Mouse (Mus musculus): Measurements from ENCODE around the gene Nupl1. TPM values are rescaled to one million over a fixed set of nuclear protein-coding genes. Genes with fewer than 3 reads are reported as not detected.

Nupl1 gene
- polyA plus RNA-seq, 2 experiments: 0.03 TPM; not detected in 1

DNA sequence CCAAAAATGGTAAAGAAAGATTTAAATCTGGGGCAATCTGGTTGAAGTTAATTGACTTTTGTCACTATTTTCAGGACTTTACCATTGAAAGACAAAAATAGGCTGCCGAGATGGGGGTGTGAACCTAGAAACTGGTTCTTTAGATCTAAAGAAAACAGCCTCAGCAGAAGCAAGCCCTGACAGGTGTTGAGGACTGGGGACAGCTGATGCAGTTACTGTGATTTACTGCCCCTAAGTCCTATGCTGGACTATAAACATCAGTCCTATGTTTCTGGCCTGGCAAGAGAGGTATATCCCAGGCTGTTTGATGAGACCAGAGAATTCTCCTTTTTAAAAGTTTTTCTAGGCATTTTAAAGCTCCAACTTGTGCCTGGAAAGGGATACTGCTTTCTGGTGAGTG lies 37.2 kb downstream of the Nupl1 start:
- Histone ChIP-seq H3K36me3 (replicated peaks; ENCODE audit: control insufficient read depth, insufficient read depth, low read depth) (peaks cover 2% of the 10 kb centered on the region; the same call in 1 of the 2 replicates), H3K9me3 (ENCODE audit: control insufficient read depth, low read length) (no peaks in the 10 kb centered on the region), H3K4me1 (replicated peaks; ENCODE audit: control insufficient read depth in 2 of 2, insufficient read depth in 2 of 2, low read length in 1 of 2) (no peaks in the 10 kb centered on the region), H3K4me3 (ENCODE audit: insufficient read depth in 1 of 2, low read depth in 2 of 2, low read length in 2 of 2) (no peak overlapping the region), H3K27ac (no peak overlapping the region), H3K27me3 (ENCODE audit: control insufficient read depth, insufficient read depth, low read length) (no peaks in the 10 kb centered on the region), H3K9ac (replicated peaks) (no peak overlapping the region), H3K4me2 (ENCODE audit: low read depth) (no peak overlapping the region)
- TF ChIP-seq CTCF (IDR thresholded peaks at IDR 0.05; ENCODE audit: low read depth): no peak
- TF ChIP-seq EP300 (IDR thresholded peaks at IDR 0.05; ENCODE audit: low read depth): no peak
- WGBS (ENCODE audit: insufficient replicate concordance): 67% methylated on average over 1 of the region's 1 CpGs
- DNase-seq (ENCODE audit: low read depth in 3 of 3, low spot score in 3 of 3) (no peak), ATAC-seq (ENCODE audit: insufficient read depth) (no peak)

GRCm38 (mm10) chr14:60209166-60209565 lies 42.1 kb downstream of the Nupl1 start:
- 71% methylated on average over 7 of the region's 7 CpGs for WGBS (ENCODE audit: insufficient replicate concordance)
- H3K36me3 ChIP-seq (replicated peaks; ENCODE audit: control insufficient read depth, insufficient read depth, low read depth): no peaks in the 10 kb centered on the region
- H3K4me1 ChIP-seq (replicated peaks; ENCODE audit: control insufficient read depth in 2 of 2, insufficient read depth in 2 of 2, low read length in 1 of 2): no peaks in the 10 kb centered on the region
- H3K9ac ChIP-seq (replicated peaks): no peak overlapping the region
- H3K27ac ChIP-seq: no peak overlapping the region
- H3K4me2 ChIP-seq (ENCODE audit: low read depth): no peak overlapping the region
- DNase-seq (ENCODE audit: low read depth in 3 of 3, low spot score in 3 of 3): no peak
- ATAC-seq (ENCODE audit: insufficient read depth): no peak
- H3K4me3 ChIP-seq (ENCODE audit: insufficient read depth in 1 of 2, low read depth in 2 of 2, low read length in 2 of 2): no peak overlapping the region
- H3K27me3 ChIP-seq (ENCODE audit: control insufficient read depth, insufficient read depth, low read length): no peaks in the 10 kb centered on the region
- H3K9me3 ChIP-seq (ENCODE audit: control insufficient read depth, low read length): no peaks in the 10 kb centered on the region
- no peak for TF ChIP-seq CTCF (IDR thresholded peaks at IDR 0.05; ENCODE audit: low read depth)
- no peak for TF ChIP-seq EP300 (IDR thresholded peaks at IDR 0.05; ENCODE audit: low read depth)

- Histone ChIP-seq H3K9ac (replicated peaks) (no peak overlapping the region), H3K36me3 (replicated peaks; ENCODE audit: control insufficient read depth, insufficient read depth, low read depth) (no peaks in the 10 kb centered on the region), H3K27ac (no peak overlapping the region), H3K4me3 (ENCODE audit: insufficient read depth in 1 of 2, low read depth in 2 of 2, low read length in 2 of 2) (no peak overlapping the region), H3K9me3 (ENCODE audit: control insufficient read depth, low read length) (no peaks in the 10 kb centered on the region), H3K4me2 (ENCODE audit: low read depth) (no peak overlapping the region), H3K27me3 (ENCODE audit: control insufficient read depth, insufficient read depth, low read length) (no peaks in the 10 kb centered on the region), H3K4me1 (replicated peaks; ENCODE audit: control insufficient read depth in 2 of 2, insufficient read depth in 2 of 2, low read length in 1 of 2) (no peaks in the 10 kb centered on the region)
- DNase-seq (ENCODE audit: low read depth in 3 of 3, low spot score in 3 of 3): no peak
- no peak for ATAC-seq (ENCODE audit: insufficient read depth)
- TF ChIP-seq EP300 (IDR thresholded peaks at IDR 0.05; ENCODE audit: low read depth) (no peak), CTCF (IDR thresholded peaks at IDR 0.05; ENCODE audit: low read depth) (no peak)
- WGBS (ENCODE audit: insufficient replicate concordance): 72% methylated on average over 6 of the region's 6 CpGs
Measured at GRCm38 (mm10) chr14:60204993-60205392, 46.2 kb downstream of the Nupl1 start.

DNA sequence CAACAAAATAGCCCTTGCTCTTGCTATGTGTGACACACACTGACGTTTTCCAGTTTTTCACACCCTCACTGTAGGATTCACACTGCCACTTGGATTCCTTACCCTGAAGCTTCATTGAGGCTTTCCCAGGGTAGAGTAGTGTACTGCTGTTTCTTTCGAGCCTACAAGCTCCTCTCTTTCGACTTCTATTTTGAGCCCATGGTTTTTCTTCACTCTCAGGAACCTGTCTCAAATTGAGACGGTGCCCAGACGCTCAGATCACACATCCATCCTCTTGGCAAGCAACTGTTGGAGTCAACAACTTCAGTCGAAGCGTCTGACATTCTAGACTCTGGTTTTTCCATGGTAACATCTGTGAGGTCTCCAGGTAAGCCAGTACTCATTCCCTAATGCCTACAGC lies 54.3 kb downstream of the Nupl1 start, which contains the start of gene Atp8a2:
Gene Atp8a2, minus strand, starts transcription at position 296 of the 400 bp plus-strand sequence.
- TF ChIP-seq CTCF (IDR thresholded peaks at IDR 0.05; ENCODE audit: low read depth) (no peak), EP300 (IDR thresholded peaks at IDR 0.05; ENCODE audit: low read depth) (no peak)
- H3K36me3 ChIP-seq (replicated peaks; ENCODE audit: control insufficient read depth, insufficient read depth, low read depth): no peaks in the 10 kb centered on the region
- no peak within 1 kb of the TSS for H3K4me2 ChIP-seq (ENCODE audit: low read depth)
- H3K4me1 ChIP-seq (replicated peaks; ENCODE audit: control insufficient read depth in 2 of 2, insufficient read depth in 2 of 2, low read length in 1 of 2): no peaks in the 10 kb centered on the region
- no peak for DNase-seq (ENCODE audit: low read depth in 3 of 3, low spot score in 3 of 3)
- H3K27me3 ChIP-seq (ENCODE audit: control insufficient read depth, insufficient read depth, low read length): no peaks in the 10 kb centered on the region
- WGBS (ENCODE audit: insufficient replicate concordance): 48% methylated on average over 7 of the region's 7 CpGs
- no peaks in the 10 kb centered on the region for H3K9me3 ChIP-seq (ENCODE audit: control insufficient read depth, low read length)
- no peak within 1 kb of the TSS for H3K4me3 ChIP-seq (ENCODE audit: insufficient read depth in 1 of 2, low read depth in 2 of 2, low read length in 2 of 2)
- ATAC-seq (ENCODE audit: insufficient read depth): no peak
- H3K27ac ChIP-seq: no peak within 1 kb of the TSS
- H3K9ac ChIP-seq (replicated peaks): no peak within 1 kb of the TSS

GRCm38 (mm10) chr14:60195999-60196398 lies 55.2 kb downstream of the Nupl1 start:
- Histone ChIP-seq H3K4me3 (ENCODE audit: insufficient read depth in 1 of 2, low read depth in 2 of 2, low read length in 2 of 2) (no peak overlapping the region), H3K4me1 (replicated peaks; ENCODE audit: control insufficient read depth in 2 of 2, insufficient read depth in 2 of 2, low read length in 1 of 2) (no peaks in the 10 kb centered on the region), H3K9me3 (ENCODE audit: control insufficient read depth, low read length) (no peaks in the 10 kb centered on the region), H3K36me3 (replicated peaks; ENCODE audit: control insufficient read depth, insufficient read depth, low read depth) (no peaks in the 10 kb centered on the region), H3K27ac (no peak overlapping the region), H3K4me2 (ENCODE audit: low read depth) (no peak overlapping the region), H3K9ac (replicated peaks) (no peak overlapping the region), H3K27me3 (ENCODE audit: control insufficient read depth, insufficient read depth, low read length) (no peaks in the 10 kb centered on the region)
- WGBS (ENCODE audit: insufficient replicate concordance): 79% methylated on average over 5 of the region's 5 CpGs
- no peak for TF ChIP-seq CTCF (IDR thresholded peaks at IDR 0.05; ENCODE audit: low read depth)
- no peak for TF ChIP-seq EP300 (IDR thresholded peaks at IDR 0.05; ENCODE audit: low read depth)
- ATAC-seq (ENCODE audit: insufficient read depth): no peak
- no peak for DNase-seq (ENCODE audit: low read depth in 3 of 3, low spot score in 3 of 3)

Measured in liver, embryonic 14.5 days (tissue).